Mouse (Mus musculus) stomach, embryonic 16.5 days (tissue): ENCODE results near the gene Zcchc24. TPM values are rescaled to one million over a fixed set of nuclear protein-coding genes. Genes with fewer than 3 reads are reported as not detected.
A peak's percentile ranks its signal among the peaks of the same experiment; 100 is the strongest.
"Not testable (repeated sequence)": the region's sequence is repeated elsewhere in the genome, so short reads cannot be mapped to it uniquely, and the experiment has no call there.

Experiments used
- ATAC-seq: fragments of 200-750 bp; cut with Nextera tagmentation; 2 replicates; pipeline ENCODE4 v1.8.0; 2017; ENCODE audit warnings: moderate number of reproducible peaks, moderate TSS enrichment; ENCODE audit not compliant: insufficient read depth, low FRiP score
- H3K27ac ChIP-seq: fragments of 300-500 bp; sonication (generic); 2 replicates; pipeline ENCODE4 v1.5.1; 2014; ENCODE audit warnings: low read length
- H3K27me3 ChIP-seq: fragments of 300-500 bp; sonication (generic); 2 replicates; pipeline ENCODE4 v1.6.1; 2014; ENCODE audit warnings: low read length, control low read depth, mixed read lengths; ENCODE audit not compliant: control insufficient read depth, insufficient read depth
- H3K36me3 ChIP-seq: fragments of 300-500 bp; sonication (generic); 2 replicates; pipeline ENCODE4 v1.6.1; 2014; ENCODE audit warnings: low read length; ENCODE audit not compliant: control insufficient read depth, insufficient read depth
- H3K4me1 ChIP-seq: fragments of 300-500 bp; sonication (generic); 2 replicates; pipeline ENCODE4 v1.6.1; 2014; ENCODE audit warnings: low read length, control low read depth, mixed read lengths; ENCODE audit not compliant: control insufficient read depth, insufficient read depth
- H3K4me2 ChIP-seq: fragments of 300-500 bp; sonication (generic); 2 replicates; pipeline ENCODE4 v1.6.1; 2014; ENCODE audit warnings: low read depth, low read length, mixed read lengths
- H3K4me3 ChIP-seq: fragments of 300-500 bp; sonication (generic); replicated peaks from 2 replicates; pipeline ENCODE4 v1.5.1; 2014; ENCODE audit warnings: mild to moderate bottlenecking, low read length
- H3K9ac ChIP-seq: fragments of 300-500 bp; sonication (generic); 2 replicates; pipeline ENCODE4 v1.6.1; 2014; ENCODE audit warnings: low read length
- H3K9me3 ChIP-seq: fragments of 300-500 bp; sonication (generic); replicated peaks from 2 replicates; pipeline ENCODE4 v1.6.1; 2016; ENCODE audit warnings: low read length, control low read depth; ENCODE audit not compliant: control insufficient read depth
- WGBS: fragments of 180-500 bp; shearing (Covaris S2); extraction: QIAGEN DNeasy Blood & Tissue Kit; methylation state at CpG from one replicate; pipeline ENCODE4 v1.1.7; 2014; 5-methylcytosine and 5-hydroxymethylcytosine counted together
- polyA plus RNA-seq: library from polyadenylated mRNA; unstranded; fragments of >200 nt; fragmentation: Nextera tagmentation; extraction: Ambion mirVana; gene quantifications from 2 replicates; pipeline ENCODE4 v1.2.1, GENCODE M21; 2015

Gene Zcchc24
- polyA plus RNA-seq: 15.3 and 17.1 TPM in 2 replicates

DNA sequence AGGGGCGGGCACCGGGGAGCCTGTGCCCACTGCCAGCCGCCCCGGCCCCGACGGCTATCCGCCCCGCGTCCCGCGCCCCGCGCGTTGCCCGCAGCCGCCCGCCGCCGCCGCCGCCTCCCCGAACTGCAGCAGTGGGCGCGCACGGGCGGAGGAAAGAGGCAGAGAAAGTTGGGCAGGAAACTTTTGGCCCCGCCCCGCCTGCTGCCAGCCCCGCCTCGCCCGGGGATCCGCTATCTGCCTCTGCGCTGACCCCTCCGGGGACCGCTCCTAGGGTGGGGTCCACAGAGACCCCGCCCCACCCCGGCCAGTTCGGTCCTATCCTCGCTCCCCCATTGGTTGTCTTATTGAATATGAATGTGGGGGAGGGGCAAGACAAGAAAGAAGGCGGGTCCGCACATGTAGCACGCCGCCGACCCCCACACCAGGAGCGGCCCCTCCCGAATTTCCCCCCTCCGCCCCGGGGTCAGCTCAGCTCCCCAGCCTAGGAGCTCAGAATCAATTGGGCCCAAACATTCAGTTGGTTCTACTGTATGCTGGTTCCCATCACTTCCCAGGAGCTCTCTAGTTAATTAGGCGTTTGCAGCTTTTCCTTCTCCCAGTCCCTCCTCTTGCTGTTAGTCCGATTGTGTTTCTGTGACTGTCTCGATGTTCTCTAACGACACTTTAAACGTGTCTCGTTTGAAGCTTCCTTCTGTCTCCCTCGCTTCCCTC lies at the start of gene Zcchc24:
TSS of gene Zcchc24 (minus strand) at position 125 of the 711 bp plus-strand sequence.
- H3K36me3 ChIP-seq: no peaks in the 10 kb centered on the region
- H3K9ac ChIP-seq: peak within 1 kb of the TSS; percentile 89
- H3K4me2 ChIP-seq: peak within 1 kb of the TSS; percentile 91
- peak; percentile 95 for ATAC-seq
- WGBS: under 1% methylated on average over 31 of the region's 55 CpGs
- H3K27me3 ChIP-seq: no peaks in the 10 kb centered on the region
- no peaks in the 10 kb centered on the region for H3K9me3 ChIP-seq
- peak within 1 kb of the TSS; percentile 92 for H3K27ac ChIP-seq
- peaks cover 35% of the 10 kb centered on the region for H3K4me1 ChIP-seq
- H3K4me3 ChIP-seq: peak within 1 kb of the TSS; percentile 85

DNA sequence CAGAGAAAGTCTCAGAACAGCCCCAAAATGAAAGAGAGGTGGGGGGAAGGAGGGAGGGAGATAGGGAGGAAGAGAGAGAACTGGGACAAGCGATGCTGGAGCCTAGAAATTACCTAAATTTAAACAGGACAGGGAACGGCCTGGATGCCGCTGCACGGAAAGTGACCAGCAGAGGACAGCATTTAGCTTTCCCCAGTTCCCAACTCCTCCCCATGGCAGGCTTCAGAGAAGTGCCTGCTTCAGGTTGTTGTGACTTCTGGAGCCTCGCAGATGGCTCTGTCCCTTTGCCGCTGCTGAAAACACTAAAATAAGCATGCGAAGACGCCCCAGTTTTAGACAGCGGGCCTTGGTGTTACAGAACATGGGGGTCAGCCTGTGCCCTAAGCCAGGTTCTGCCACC lies 47.6 kb upstream of the Zcchc24 start:
- ATAC-seq: peak; percentile 74
- H3K4me2 ChIP-seq: no peak overlapping the region
- H3K4me1 ChIP-seq: peaks cover 3% of the 10 kb centered on the region; the same call in 1 of the 2 replicates
- H3K9ac ChIP-seq: no peak overlapping the region
- H3K9me3 ChIP-seq: no peaks in the 10 kb centered on the region
- WGBS: 10% methylated on average over 9 of the region's 9 CpGs
- H3K36me3 ChIP-seq: no peaks in the 10 kb centered on the region
- no peak overlapping the region for H3K27ac ChIP-seq
- H3K27me3 ChIP-seq: no peaks in the 10 kb centered on the region
- H3K4me3 ChIP-seq: no peak overlapping the region

DNA sequence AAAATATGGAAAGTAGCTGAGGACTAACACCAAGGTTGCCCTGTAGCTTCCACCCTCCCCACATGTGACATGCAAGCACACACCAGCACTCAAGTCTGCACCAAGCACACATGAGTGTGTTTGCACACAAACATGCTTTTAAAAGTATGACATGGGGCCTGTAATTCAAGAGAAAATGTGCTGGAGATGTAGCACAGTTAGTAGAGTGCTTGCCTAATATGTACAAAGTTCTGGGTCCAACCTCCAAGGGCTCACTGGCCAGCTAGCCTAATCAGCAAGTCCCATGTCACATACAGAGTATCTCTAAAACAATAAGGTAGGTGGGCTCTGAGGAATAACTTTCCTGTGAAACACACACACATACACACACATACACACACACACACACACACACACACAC lies 45.3 kb upstream of the Zcchc24 start:
- no peak overlapping the region for H3K4me3 ChIP-seq
- no peak for ATAC-seq
- H3K4me2 ChIP-seq: no peak overlapping the region
- no peaks in the 10 kb centered on the region for H3K9me3 ChIP-seq
- H3K27me3 ChIP-seq: no peaks in the 10 kb centered on the region
- H3K4me1 ChIP-seq: peaks cover 3% of the 10 kb centered on the region; the same call in 1 of the 2 replicates
- no peak overlapping the region for H3K27ac ChIP-seq
- H3K36me3 ChIP-seq: no peaks in the 10 kb centered on the region
- H3K9ac ChIP-seq: no peak overlapping the region

DNA sequence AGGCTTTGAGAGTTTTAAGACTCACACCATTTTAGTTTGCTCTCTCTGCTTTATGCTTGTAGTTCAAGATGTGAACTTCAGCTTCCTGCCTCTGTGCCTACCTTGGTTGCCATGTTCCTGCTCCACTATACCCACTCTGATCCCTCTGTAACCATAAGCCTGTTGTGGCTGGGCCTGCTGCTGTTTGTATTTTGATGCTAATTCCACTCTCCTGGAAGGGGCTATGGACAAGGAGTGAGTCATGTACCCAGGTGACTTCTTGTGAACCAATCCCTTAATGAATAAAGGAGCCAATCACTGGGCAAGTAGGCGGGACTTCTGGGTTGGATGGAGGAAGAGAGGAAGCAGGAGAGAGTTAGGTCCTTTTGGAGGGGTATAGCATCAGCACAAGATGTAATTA lies 42.2 kb upstream of the Zcchc24 start:
- ATAC-seq, H3K9me3 ChIP-seq, H3K4me1 ChIP-seq, H3K36me3 ChIP-seq, H3K27ac ChIP-seq, H3K27me3 ChIP-seq, H3K4me3 ChIP-seq, H3K9ac ChIP-seq, H3K4me2 ChIP-seq: not testable (repeated sequence)
- WGBS: 61% methylated on average over 1 of the region's 1 CpGs

DNA sequence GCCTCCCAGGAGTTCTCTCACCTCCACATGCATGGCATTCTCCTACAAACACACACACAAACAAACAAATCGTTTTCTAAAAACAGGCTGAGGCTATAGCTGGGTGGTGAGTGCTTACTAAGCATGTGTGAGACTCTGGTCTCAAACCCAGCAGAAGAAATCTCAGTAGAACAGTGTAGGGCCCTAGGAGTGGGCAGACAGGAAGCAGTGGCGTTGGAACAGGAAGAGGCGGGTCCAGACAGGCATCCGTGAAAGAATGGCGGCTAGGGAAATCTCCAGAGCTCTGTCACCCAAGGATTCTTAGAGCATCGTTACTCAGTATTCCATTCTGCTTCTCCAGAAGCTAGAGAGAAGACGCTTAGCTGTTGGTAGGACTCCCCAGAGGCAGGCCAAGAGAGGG lies 37.7 kb upstream of the Zcchc24 start:
- Histone ChIP-seq H3K27ac (no peak overlapping the region), H3K4me2 (no peak overlapping the region), H3K9ac (no peak overlapping the region), H3K9me3 (no peaks in the 10 kb centered on the region), H3K4me1 (peaks cover 6% of the 10 kb centered on the region; the same call in 1 of the 2 replicates), H3K36me3 (no peaks in the 10 kb centered on the region), H3K4me3 (no peak overlapping the region), H3K27me3 (no peaks in the 10 kb centered on the region)
- no peak for ATAC-seq
- 89% methylated on average over 7 of the region's 7 CpGs for WGBS

DNA sequence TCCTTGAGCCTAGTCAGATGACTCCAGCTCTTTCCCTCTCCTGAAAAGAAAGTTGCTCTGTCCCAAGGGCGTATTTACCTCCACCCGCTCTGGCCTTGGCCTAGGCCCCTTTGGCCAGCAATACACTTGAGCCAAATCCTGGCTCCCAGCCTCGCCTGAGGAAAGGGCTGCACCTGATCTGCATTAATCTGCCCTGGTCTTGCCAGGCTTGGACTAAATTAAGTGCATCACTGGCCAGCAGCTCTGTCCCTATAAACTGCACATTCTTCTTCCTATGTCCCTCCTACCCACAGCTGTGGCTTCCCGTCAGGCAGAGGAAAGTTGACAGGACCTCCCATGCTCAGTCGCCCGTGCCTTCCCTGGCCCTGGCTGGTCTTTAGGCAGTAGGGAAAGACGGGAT lies 37.0 kb upstream of the Zcchc24 start:
- no peaks in the 10 kb centered on the region for H3K36me3 ChIP-seq
- no peak overlapping the region for H3K4me2 ChIP-seq
- no peak overlapping the region for H3K9ac ChIP-seq
- 60% methylated on average over 7 of the region's 7 CpGs for WGBS
- H3K27ac ChIP-seq: no peak overlapping the region
- no peaks in the 10 kb centered on the region for H3K9me3 ChIP-seq
- H3K4me3 ChIP-seq: no peak overlapping the region
- H3K4me1 ChIP-seq: peaks cover 6% of the 10 kb centered on the region; the same call in 1 of the 2 replicates
- no peak for ATAC-seq
- no peaks in the 10 kb centered on the region for H3K27me3 ChIP-seq

DNA sequence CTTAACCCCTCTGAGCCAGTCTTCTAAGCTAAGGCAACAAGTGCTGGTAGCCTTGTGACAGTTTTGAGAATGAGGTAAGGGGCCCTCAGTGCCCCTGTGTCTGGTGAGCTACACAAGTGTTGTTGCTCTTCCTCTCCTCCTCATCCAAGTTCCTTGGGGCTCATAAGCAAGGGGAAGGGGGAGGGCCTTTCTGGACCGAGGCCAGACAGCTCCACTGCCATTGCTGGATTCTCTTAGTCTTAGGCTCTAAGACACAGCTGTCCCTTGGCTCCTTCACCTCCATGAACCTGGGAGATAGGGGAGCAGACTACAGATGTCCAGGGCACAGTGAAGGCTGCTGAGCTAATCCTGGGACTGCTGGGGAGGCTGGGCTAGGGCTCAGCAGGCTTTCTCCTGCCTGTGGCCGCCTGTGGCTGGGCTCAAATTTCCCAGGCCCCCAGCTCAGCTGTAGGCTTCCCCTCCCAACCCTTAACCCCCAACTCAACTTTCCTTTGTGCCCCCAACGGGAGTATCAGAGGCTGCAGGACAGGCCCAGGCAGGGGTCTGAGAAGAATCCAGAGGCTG lies 34.5 kb upstream of the Zcchc24 start:
- 28% methylated on average over 3 of the region's 3 CpGs for WGBS
- H3K27ac ChIP-seq: no peak overlapping the region

DNA sequence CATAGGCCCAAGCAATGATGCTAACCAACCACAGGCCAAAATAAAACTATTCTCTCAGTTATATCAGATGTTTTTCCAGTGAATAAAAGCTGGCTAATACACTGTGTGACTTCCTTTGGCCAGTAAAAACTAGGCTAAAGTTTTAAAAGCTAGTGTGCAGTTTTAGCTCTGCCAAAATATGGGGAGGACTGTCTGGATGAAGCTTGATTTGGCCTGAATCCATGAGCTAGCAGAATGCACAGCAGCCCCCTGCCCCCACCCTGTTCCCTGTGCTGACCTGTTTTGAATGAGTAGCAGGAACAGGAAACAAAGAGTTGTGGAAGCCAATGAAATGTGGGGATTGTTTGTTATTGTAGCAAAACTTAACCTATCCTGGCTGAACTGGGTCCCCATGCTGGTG lies 33.7 kb upstream of the Zcchc24 start:
- Histone ChIP-seq H3K36me3 (no peaks in the 10 kb centered on the region), H3K4me2 (no peak overlapping the region), H3K27me3 (no peaks in the 10 kb centered on the region), H3K4me1 (peaks cover 6% of the 10 kb centered on the region; the same call in 1 of the 2 replicates), H3K4me3 (no peak overlapping the region), H3K9me3 (no peaks in the 10 kb centered on the region), H3K9ac (no peak overlapping the region), H3K27ac (no peak overlapping the region)
- no peak for ATAC-seq

More for the DNA sequence above, 34.5 kb upstream of the Zcchc24 start:
- no peaks in the 10 kb centered on the region for H3K9me3 ChIP-seq
- no peak overlapping the region for H3K4me2 ChIP-seq
- H3K27me3 ChIP-seq: no peaks in the 10 kb centered on the region
- ATAC-seq: no peak
- no peaks in the 10 kb centered on the region for H3K36me3 ChIP-seq
- H3K4me3 ChIP-seq: no peak overlapping the region
- H3K4me1 ChIP-seq: peaks cover 6% of the 10 kb centered on the region; the same call in 1 of the 2 replicates
- no peak overlapping the region for H3K9ac ChIP-seq

DNA sequence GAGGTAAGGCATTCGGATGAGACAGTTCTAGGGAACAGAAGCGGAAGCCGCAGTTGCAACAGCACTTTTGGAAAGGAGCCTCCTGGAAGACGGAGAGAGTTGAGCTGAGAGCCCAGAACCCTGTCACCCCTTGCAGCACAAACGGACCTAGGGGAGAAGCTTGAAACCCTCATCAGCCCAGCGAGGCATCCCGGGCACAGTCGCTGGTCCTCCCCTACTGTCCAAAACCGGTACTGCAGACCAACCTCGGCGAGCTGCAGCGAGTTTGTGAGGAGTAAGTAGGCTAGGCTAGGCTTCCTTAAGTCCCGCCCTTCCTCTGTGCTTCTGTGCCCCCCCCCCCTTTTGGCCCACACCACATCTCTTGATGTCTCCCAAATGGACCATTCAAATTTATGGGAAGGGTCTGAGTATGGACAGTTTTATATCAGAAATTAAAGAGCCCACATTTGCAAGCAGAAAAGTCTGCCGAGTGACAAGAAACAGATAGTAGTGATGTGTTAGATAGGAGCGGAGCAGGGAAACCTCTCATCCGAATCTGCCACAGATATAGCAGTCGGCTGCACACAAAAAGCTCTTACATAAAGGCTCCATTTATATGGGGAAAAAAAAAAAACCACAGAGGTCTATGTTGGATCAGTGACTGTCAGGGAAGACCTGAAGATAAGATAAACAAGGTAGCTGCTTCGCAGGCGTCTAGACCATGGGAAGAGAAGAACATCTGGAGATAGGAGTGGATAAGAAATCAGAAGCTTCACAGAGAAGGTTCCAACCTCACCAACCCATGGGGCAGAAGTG lies 31.5 kb upstream of the Zcchc24 start:
- peak overlapping the region; percentile 23; the same call in 1 of the 2 replicates for H3K4me2 ChIP-seq

More for the DNA sequence above, 31.5 kb upstream of the Zcchc24 start:
- H3K27me3 ChIP-seq: no peaks in the 10 kb centered on the region
- no peak overlapping the region for H3K4me3 ChIP-seq
- no peaks in the 10 kb centered on the region for H3K9me3 ChIP-seq
- H3K4me1 ChIP-seq: peaks cover 15% of the 10 kb centered on the region
- no peak overlapping the region for H3K27ac ChIP-seq
- no peaks in the 10 kb centered on the region for H3K36me3 ChIP-seq
- H3K9ac ChIP-seq: 0 out of 2 replicates have a peak overlapping the region, but pooled peaks have one; percentile 16
- ATAC-seq: peak; percentile 73
- 17% methylated on average over 19 of the region's 19 CpGs for WGBS
